Mouse (Mus musculus): ENCODE measurements around the gene Abcc3. TPM values are rescaled to one million over a fixed set of nuclear protein-coding genes. Genes with fewer than 3 reads are reported as not detected.
A peak's percentile ranks its signal among the peaks of the same experiment; 100 is the strongest.

Abcc3 gene
- polyA plus RNA-seq, 1 experiment from 2014 or later: 3.2 TPM

- ATAC-seq (replicated peaks; ENCODE audit: low FRiP score): no peak
- H3K4me1 ChIP-seq (replicated peaks; ENCODE audit: control insufficient read depth, insufficient read depth, low read length): no peaks in the 10 kb centered on the region
- H3K27me3 ChIP-seq (replicated peaks; ENCODE audit: control insufficient read depth, insufficient read depth, low read length): no peaks in the 10 kb centered on the region; the same call in 1 of the 2 replicates
- no peaks in the 10 kb centered on the region for H3K9me3 ChIP-seq (ENCODE audit: control insufficient read depth, low read length)
- H3K27ac ChIP-seq (ENCODE audit: low read depth, low read length): no peak overlapping the region
- H3K36me3 ChIP-seq (ENCODE audit: control insufficient read depth, insufficient read depth, low read length): no peaks in the 10 kb centered on the region
- no peak overlapping the region for H3K9ac ChIP-seq (ENCODE audit: low read depth, low read length)
- no peak overlapping the region for H3K4me3 ChIP-seq (ENCODE audit: low read depth, low read length)
- WGBS: 49% methylated on average over 2 of the region's 2 CpGs
- no peak for DNase-seq (ENCODE audit: low spot score)
- no peak overlapping the region for H3K4me2 ChIP-seq
Observed at GRCm38 (mm10) chr11:94379061-94379460, 13.7 kb downstream of the Abcc3 start.

- H3K4me3 ChIP-seq (ENCODE audit: low read depth, low read length): no peak overlapping the region
- H3K9me3 ChIP-seq (ENCODE audit: control insufficient read depth, low read length): no peaks in the 10 kb centered on the region
- no peaks in the 10 kb centered on the region for H3K36me3 ChIP-seq (ENCODE audit: control insufficient read depth, insufficient read depth, low read length)
- no peak overlapping the region for H3K27ac ChIP-seq (ENCODE audit: low read depth, low read length)
- ATAC-seq (replicated peaks; ENCODE audit: low FRiP score) (no peak), DNase-seq (ENCODE audit: low spot score) (no peak)
- peaks cover 9% of the 10 kb centered on the region for H3K27me3 ChIP-seq (replicated peaks; ENCODE audit: control insufficient read depth, insufficient read depth, low read length)
- H3K4me1 ChIP-seq (replicated peaks; ENCODE audit: control insufficient read depth, insufficient read depth, low read length): peaks cover 9% of the 10 kb centered on the region
- H3K9ac ChIP-seq (ENCODE audit: low read depth, low read length): no peak overlapping the region
- 84% methylated on average over 13 of the region's 13 CpGs for WGBS
- H3K4me2 ChIP-seq: no peak overlapping the region
Observed at GRCm38 (mm10) chr11:94374276-94374948, 18.4 kb downstream of the Abcc3 start.

GRCm38 (mm10) chr11:94370809-94371208 lies 22.0 kb downstream of the Abcc3 start:
- DNase-seq (ENCODE audit: low spot score): no peak
- Histone ChIP-seq H3K36me3 (ENCODE audit: control insufficient read depth, insufficient read depth, low read length) (no peaks in the 10 kb centered on the region), H3K4me1 (replicated peaks; ENCODE audit: control insufficient read depth, insufficient read depth, low read length) (peaks cover 9% of the 10 kb centered on the region), H3K27me3 (replicated peaks; ENCODE audit: control insufficient read depth, insufficient read depth, low read length) (peaks cover 11% of the 10 kb centered on the region), H3K27ac (ENCODE audit: low read depth, low read length) (no peak overlapping the region), H3K9me3 (ENCODE audit: control insufficient read depth, low read length) (no peaks in the 10 kb centered on the region), H3K4me3 (ENCODE audit: low read depth, low read length) (no peak overlapping the region), H3K9ac (ENCODE audit: low read depth, low read length) (no peak overlapping the region), H3K4me2 (no peak overlapping the region)
- peak; percentile 65 for ATAC-seq (replicated peaks; ENCODE audit: low FRiP score)
- whole genome bisulfite sequencing: 7% methylated on average over 5 of the region's 5 CpGs

GRCm38 (mm10) chr11:94369981-94370380 lies 22.8 kb downstream of the Abcc3 start:
- peaks cover 9% of the 10 kb centered on the region for H3K4me1 ChIP-seq (replicated peaks; ENCODE audit: control insufficient read depth, insufficient read depth, low read length)
- no peaks in the 10 kb centered on the region for H3K36me3 ChIP-seq (ENCODE audit: control insufficient read depth, insufficient read depth, low read length)
- H3K9me3 ChIP-seq (ENCODE audit: control insufficient read depth, low read length): no peaks in the 10 kb centered on the region
- 57% methylated on average over 6 of the region's 6 CpGs for WGBS
- no peak overlapping the region for H3K4me3 ChIP-seq (ENCODE audit: low read depth, low read length)
- H3K9ac ChIP-seq (ENCODE audit: low read depth, low read length): no peak overlapping the region
- no peak overlapping the region for H3K27ac ChIP-seq (ENCODE audit: low read depth, low read length)
- peaks cover 11% of the 10 kb centered on the region for H3K27me3 ChIP-seq (replicated peaks; ENCODE audit: control insufficient read depth, insufficient read depth, low read length)
- no peak overlapping the region for H3K4me2 ChIP-seq
- ATAC-seq (replicated peaks; ENCODE audit: low FRiP score) (no peak), DNase-seq (ENCODE audit: low spot score) (no peak)

GRCm38 (mm10) chr11:94365340-94365739 lies 27.5 kb downstream of the Abcc3 start:
- WGBS: 69% methylated on average over 3 of the region's 3 CpGs
- ATAC-seq (replicated peaks; ENCODE audit: low FRiP score): no peak; the same call in 1 of the 2 replicates
- H3K27ac ChIP-seq (ENCODE audit: low read depth, low read length): no peak overlapping the region
- no peak for DNase-seq (ENCODE audit: low spot score)
- no peaks in the 10 kb centered on the region for H3K36me3 ChIP-seq (ENCODE audit: control insufficient read depth, insufficient read depth, low read length)
- no peak overlapping the region for H3K9ac ChIP-seq (ENCODE audit: low read depth, low read length)
- no peak overlapping the region for H3K4me2 ChIP-seq
- 0 out of 2 replicates have a peak, but pooled peaks cover 2% of the 10 kb centered on the region for H3K27me3 ChIP-seq (replicated peaks; ENCODE audit: control insufficient read depth, insufficient read depth, low read length)
- H3K4me3 ChIP-seq (ENCODE audit: low read depth, low read length): no peak overlapping the region
- peaks cover 1% of the 10 kb centered on the region for H3K4me1 ChIP-seq (replicated peaks; ENCODE audit: control insufficient read depth, insufficient read depth, low read length)
- H3K9me3 ChIP-seq (ENCODE audit: control insufficient read depth, low read length): no peaks in the 10 kb centered on the region

GRCm38 (mm10) chr11:94363690-94364089 lies 29.1 kb downstream of the Abcc3 start:
- H3K27me3 ChIP-seq (replicated peaks; ENCODE audit: control insufficient read depth, insufficient read depth, low read length): 0 out of 2 replicates have a peak, but pooled peaks cover 4% of the 10 kb centered on the region
- ATAC-seq (replicated peaks; ENCODE audit: low FRiP score) (no peak), DNase-seq (ENCODE audit: low spot score) (no peak)
- H3K9ac ChIP-seq (ENCODE audit: low read depth, low read length): no peak overlapping the region
- H3K36me3 ChIP-seq (ENCODE audit: control insufficient read depth, insufficient read depth, low read length): no peaks in the 10 kb centered on the region
- no peak overlapping the region for H3K4me2 ChIP-seq
- no peak overlapping the region for H3K4me3 ChIP-seq (ENCODE audit: low read depth, low read length)
- H3K9me3 ChIP-seq (ENCODE audit: control insufficient read depth, low read length): no peaks in the 10 kb centered on the region
- no peak overlapping the region for H3K27ac ChIP-seq (ENCODE audit: low read depth, low read length)
- 75% methylated on average over 7 of the region's 7 CpGs for WGBS
- H3K4me1 ChIP-seq (replicated peaks; ENCODE audit: control insufficient read depth, insufficient read depth, low read length): no peaks in the 10 kb centered on the region

- ATAC-seq (replicated peaks; ENCODE audit: low FRiP score) (no peak), DNase-seq (ENCODE audit: low spot score) (no peak)
- Histone ChIP-seq H3K36me3 (ENCODE audit: control insufficient read depth, insufficient read depth, low read length) (no peaks in the 10 kb centered on the region), H3K4me3 (ENCODE audit: low read depth, low read length) (no peak overlapping the region), H3K9me3 (ENCODE audit: control insufficient read depth, low read length) (no peaks in the 10 kb centered on the region), H3K4me1 (replicated peaks; ENCODE audit: control insufficient read depth, insufficient read depth, low read length) (no peaks in the 10 kb centered on the region), H3K9ac (ENCODE audit: low read depth, low read length) (no peak overlapping the region), H3K4me2 (no peak overlapping the region), H3K27ac (ENCODE audit: low read depth, low read length) (no peak overlapping the region), H3K27me3 (replicated peaks; ENCODE audit: control insufficient read depth, insufficient read depth, low read length) (0 out of 2 replicates have a peak, but pooled peaks cover 2% of the 10 kb centered on the region)
- 81% methylated on average over 5 of the region's 5 CpGs for WGBS
Observed at GRCm38 (mm10) chr11:94362101-94362500, 30.7 kb downstream of the Abcc3 start.

GRCm38 (mm10) chr11:94361166-94361870 lies 31.5 kb downstream of the Abcc3 start:
- ATAC-seq (replicated peaks; ENCODE audit: low FRiP score): no peak
- H3K27ac ChIP-seq (ENCODE audit: low read depth, low read length): no peak overlapping the region
- 87% methylated on average over 14 of the region's 14 CpGs for WGBS
- no peaks in the 10 kb centered on the region for H3K9me3 ChIP-seq (ENCODE audit: control insufficient read depth, low read length)
- no peak overlapping the region for H3K9ac ChIP-seq (ENCODE audit: low read depth, low read length)
- 0 out of 2 replicates have a peak, but pooled peaks cover 2% of the 10 kb centered on the region for H3K27me3 ChIP-seq (replicated peaks; ENCODE audit: control insufficient read depth, insufficient read depth, low read length)
- no peaks in the 10 kb centered on the region for H3K4me1 ChIP-seq (replicated peaks; ENCODE audit: control insufficient read depth, insufficient read depth, low read length)
- H3K4me3 ChIP-seq (ENCODE audit: low read depth, low read length): no peak overlapping the region
- DNase-seq (ENCODE audit: low spot score): no peak
- H3K36me3 ChIP-seq (ENCODE audit: control insufficient read depth, insufficient read depth, low read length): no peaks in the 10 kb centered on the region
- no peak overlapping the region for H3K4me2 ChIP-seq

GRCm38 (mm10) chr11:94359168-94359567 lies 33.6 kb downstream of the Abcc3 start:
- Histone ChIP-seq H3K9me3 (ENCODE audit: control insufficient read depth, low read length) (no peaks in the 10 kb centered on the region), H3K4me3 (ENCODE audit: low read depth, low read length) (no peak overlapping the region), H3K27me3 (replicated peaks; ENCODE audit: control insufficient read depth, insufficient read depth, low read length) (peaks cover 6% of the 10 kb centered on the region; the same call in 1 of the 2 replicates), H3K9ac (ENCODE audit: low read depth, low read length) (no peak overlapping the region), H3K27ac (ENCODE audit: low read depth, low read length) (no peak overlapping the region), H3K4me1 (replicated peaks; ENCODE audit: control insufficient read depth, insufficient read depth, low read length) (no peaks in the 10 kb centered on the region), H3K36me3 (ENCODE audit: control insufficient read depth, insufficient read depth, low read length) (no peaks in the 10 kb centered on the region), H3K4me2 (no peak overlapping the region)
- WGBS: 88% methylated on average over 12 of the region's 12 CpGs
- DNase-seq (ENCODE audit: low spot score) (no peak), ATAC-seq (replicated peaks; ENCODE audit: low FRiP score) (no peak)

Data from liver, embryonic 11.5 days (tissue).